Mouse (Mus musculus) myocyte (in vitro differentiated cells): ENCODE measurements around the gene Usp32.

ENCODE experiments used
- CEBPB ChIP-seq: IDR thresholded peaks from 2 replicates; pipeline ENCODE4 v1.6.1; 2011; ENCODE audit warnings: mild to moderate bottlenecking, moderate library complexity; ENCODE audit not compliant: poor library complexity, insufficient read depth, severe bottlenecking
- E2F4 ChIP-seq: IDR thresholded peaks from one replicate; pipeline ENCODE4 v1.6.1; 2011; ENCODE audit warnings: mild to moderate bottlenecking, control low read depth, moderate library complexity; ENCODE audit not compliant: insufficient read depth
- MYOG ChIP-seq, 3 experiments: IDR thresholded peaks; one replicate each; pipeline ENCODE4 v1.6.1; 2011; ENCODE audit warnings: control low read depth in 2 of 3, low read depth in 2 of 3, mild to moderate bottlenecking in 2 of 3; ENCODE audit not compliant: insufficient read length in 2 of 3, control insufficient read depth in 1 of 3, insufficient read depth in 1 of 3
- POLR2A ChIP-seq: IDR thresholded peaks from one replicate; pipeline ENCODE4 v1.6.1; 2011; ENCODE audit warnings: low read depth, mild to moderate bottlenecking, control low read depth, moderate library complexity; ENCODE audit not compliant: insufficient read length
- TCF12 ChIP-seq: IDR thresholded peaks from one replicate; pipeline ENCODE4 v1.6.1; 2011; ENCODE audit warnings: mild to moderate bottlenecking, control low read depth; ENCODE audit not compliant: poor library complexity, insufficient read depth, severe bottlenecking

DNA sequence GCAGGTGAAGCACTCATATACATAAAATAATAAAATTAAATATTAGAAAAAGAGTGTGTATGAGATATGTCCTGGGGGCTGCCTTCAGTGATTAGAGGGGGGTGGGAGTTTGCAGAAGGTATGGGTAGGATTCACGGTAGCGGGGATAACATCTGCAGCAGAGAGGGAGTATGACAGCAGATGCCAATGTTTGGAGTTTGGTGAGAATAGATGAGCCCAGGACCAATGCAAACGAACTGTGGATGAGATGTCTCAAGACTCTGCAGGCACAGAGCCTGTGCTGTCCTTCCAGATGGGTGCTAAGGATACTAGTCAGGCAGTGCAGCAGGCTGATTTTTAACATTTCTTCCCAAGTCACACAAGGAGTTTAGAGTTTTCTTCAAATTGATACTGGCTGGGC is 163.3 kb downstream of the Usp32 start:
- TF ChIP-seq TCF12 (no peak), MYOG (IDR thresholded peaks at IDR 0.05; ENCODE audit: control insufficient read depth in 1 of 3, insufficient read depth in 1 of 3, insufficient read length in 2 of 3, low read depth in 2 of 3) (no peak), POLR2A (no peak), E2F4 (no peak), CEBPB (no peak)
